Mouse (Mus musculus): ENCODE results near the gene Olfr1153. TPM values are rescaled to one million over a fixed set of nuclear protein-coding genes. Genes with fewer than 3 reads are reported as not detected.

The Olfr1153 gene
- polyA plus RNA-seq (2016; fragmentation: Nextera tagmentation; extraction: Ambion mirVana): not detected in 2 replicates

DNA sequence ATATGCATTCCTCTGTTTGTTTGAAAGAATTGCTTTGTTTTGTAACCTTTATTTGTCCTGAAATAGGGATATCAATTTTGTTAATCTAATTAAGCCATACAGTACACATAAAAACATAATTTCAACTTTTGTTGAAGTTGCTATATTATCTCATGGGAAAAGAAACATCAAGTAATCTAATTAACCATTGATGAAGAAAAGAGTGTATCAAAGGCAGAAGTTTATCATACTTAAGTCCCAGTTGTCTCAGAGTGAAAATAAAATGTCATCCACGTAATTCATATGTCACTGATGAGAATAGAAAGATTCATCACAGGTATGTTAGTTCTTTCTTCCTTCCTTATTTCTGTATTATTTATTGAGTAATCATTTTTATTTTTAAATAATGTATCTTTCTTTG lies at the start of gene Olfr1153:
Gene Olfr1153 (plus strand): TSS at position 301 of the 400 bp plus-strand sequence.
- no peak within 1 kb of the TSS for H3K27ac ChIP-seq (replicated peaks)
- no peaks in the 10 kb centered on the region for H3K36me3 ChIP-seq
- H3K4me1 ChIP-seq: no peaks in the 10 kb centered on the region
- H3K9me3 ChIP-seq (replicated peaks): peaks cover 4% of the 10 kb centered on the region; the same call in 1 of the 2 replicates
- H3K4me3 ChIP-seq: no peak within 1 kb of the TSS
- 79% methylated on average over 1 of the region's 1 CpGs for WGBS
- DNase-seq (ENCODE audit: low spot score): no peak
- no peaks in the 10 kb centered on the region for H3K27me3 ChIP-seq (ENCODE audit: low read depth, poor library complexity, severe bottlenecking)

- WGBS: 91% methylated on average over 1 of the region's 1 CpGs
- DNase-seq (ENCODE audit: low spot score): no peak
- no peak within 1 kb of the TSS for H3K4me3 ChIP-seq
- no peaks in the 10 kb centered on the region for H3K36me3 ChIP-seq
- H3K27me3 ChIP-seq (ENCODE audit: low read depth, poor library complexity, severe bottlenecking): no peaks in the 10 kb centered on the region
- H3K27ac ChIP-seq (replicated peaks): no peak within 1 kb of the TSS
- H3K9me3 ChIP-seq (replicated peaks): no peaks in the 10 kb centered on the region
- H3K4me1 ChIP-seq: no peaks in the 10 kb centered on the region
Measured at GRCm38 (mm10) chr2:87855562-87855961, 39.2 kb upstream of the Olfr1153 start, which contains the start of gene Olfr1151. Gene Olfr1151 (plus strand): TSS chr2:87855862.

DNA sequence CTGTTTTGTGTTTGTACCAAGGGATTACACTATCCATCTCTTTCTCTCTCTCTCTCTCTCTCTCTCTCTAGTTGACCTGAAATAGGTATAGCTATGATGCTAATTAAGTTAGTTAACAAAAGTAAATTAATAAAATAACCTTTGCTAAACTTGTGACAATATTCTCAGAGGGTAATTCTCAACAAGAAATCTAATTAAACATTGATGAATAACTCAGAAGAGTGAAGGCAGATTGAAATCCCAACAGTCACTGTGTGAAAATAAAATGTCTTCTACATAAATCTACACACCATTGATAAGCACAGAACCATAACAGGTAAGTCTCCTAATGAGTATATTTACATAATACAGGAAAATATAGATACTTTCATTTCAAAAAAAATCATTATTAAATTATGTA lies 28.6 kb upstream of the Olfr1153 start, which contains the start of gene Olfr1152:
Gene Olfr1152 (plus strand): TSS at position 301 of the 400 bp plus-strand sequence.
- no peak for DNase-seq (ENCODE audit: low spot score)
- Histone ChIP-seq H3K36me3 (no peaks in the 10 kb centered on the region), H3K27me3 (ENCODE audit: low read depth, poor library complexity, severe bottlenecking) (no peaks in the 10 kb centered on the region), H3K4me3 (no peak within 1 kb of the TSS), H3K9me3 (replicated peaks) (0 out of 2 replicates have a peak, but pooled peaks cover 4% of the 10 kb centered on the region), H3K27ac (replicated peaks) (no peak within 1 kb of the TSS), H3K4me1 (no peaks in the 10 kb centered on the region)

- H3K27me3 ChIP-seq (ENCODE audit: low read depth, poor library complexity, severe bottlenecking): no peaks in the 10 kb centered on the region
- H3K4me1 ChIP-seq: no peaks in the 10 kb centered on the region
- no peak within 1 kb of the TSS for H3K4me3 ChIP-seq
- DNase-seq (ENCODE audit: low spot score): no peak
- 91% methylated on average over 1 of the region's 1 CpGs for WGBS
- H3K9me3 ChIP-seq (replicated peaks): no peaks in the 10 kb centered on the region
- no peak within 1 kb of the TSS for H3K27ac ChIP-seq (replicated peaks)
- H3K36me3 ChIP-seq: no peaks in the 10 kb centered on the region
Measured at GRCm38 (mm10) chr2:87905066-87905465, 10.3 kb downstream of the Olfr1153 start, which contains the start of gene Olfr1154. Gene Olfr1154 (minus strand): TSS chr2:87905166.

DNA sequence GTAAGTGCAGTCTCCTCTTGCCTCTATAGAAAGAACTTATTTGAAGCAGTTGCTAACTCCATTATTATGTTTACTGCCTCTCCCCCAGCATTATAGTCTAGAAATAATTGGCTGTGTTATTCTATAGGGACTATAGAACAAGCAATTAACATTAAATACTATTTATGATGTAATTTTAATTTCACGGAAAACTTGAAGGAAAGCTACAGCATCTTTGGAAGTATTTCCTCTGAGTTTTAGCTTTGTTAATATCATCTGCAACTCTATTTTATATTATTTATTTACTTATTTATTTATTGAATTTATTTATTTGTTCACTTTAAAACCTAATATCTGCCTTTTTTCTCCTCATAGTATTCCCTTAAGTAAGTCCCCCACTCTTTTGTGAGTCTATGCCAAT lies 50.3 kb downstream of the Olfr1153 start, which contains the start of gene Olfr1155:
Gene Olfr1155 (minus strand): TSS at position 101 of the 400 bp plus-strand sequence.
- Histone ChIP-seq H3K36me3 (no peaks in the 10 kb centered on the region), H3K4me3 (no peak within 1 kb of the TSS), H3K4me1 (no peaks in the 10 kb centered on the region), H3K9me3 (replicated peaks) (no peaks in the 10 kb centered on the region), H3K27me3 (ENCODE audit: low read depth, poor library complexity, severe bottlenecking) (no peaks in the 10 kb centered on the region), H3K27ac (replicated peaks) (no peak within 1 kb of the TSS)
- 94% methylated on average over 1 of the region's 1 CpGs for WGBS
- DNase-seq (ENCODE audit: low spot score): no peak

Other genes starting within 250 kb of the Olfr1153 start
- gene Olfr1133, start 247.6 kb upstream of the Olfr1153 start, polyA plus RNA-seq (2016; fragmentation: Nextera tagmentation; extraction: Ambion mirVana): not detected in 2 replicates
- not detected in 2 replicates for gene Olfr1134, start 236.5 kb upstream of the Olfr1153 start, polyA plus RNA-seq (2016; fragmentation: Nextera tagmentation; extraction: Ambion mirVana)
- gene Olfr1135, start 221.3 kb upstream of the Olfr1153 start, polyA plus RNA-seq (2016; fragmentation: Nextera tagmentation; extraction: Ambion mirVana): not detected in 2 replicates
- gene Olfr1136, start 201.0 kb upstream of the Olfr1153 start, polyA plus RNA-seq (2016; fragmentation: Nextera tagmentation; extraction: Ambion mirVana): not detected in 2 replicates
- gene Olfr1137, start 181.8 kb upstream of the Olfr1153 start, polyA plus RNA-seq (2016; fragmentation: Nextera tagmentation; extraction: Ambion mirVana): not detected in 2 replicates
- not detected in 2 replicates for gene Olfr1138, start 155.0 kb upstream of the Olfr1153 start, polyA plus RNA-seq (2016; fragmentation: Nextera tagmentation; extraction: Ambion mirVana)
- gene Olfr1140, start 151.2 kb upstream of the Olfr1153 start, polyA plus RNA-seq (2016; fragmentation: Nextera tagmentation; extraction: Ambion mirVana): not detected in 2 replicates
- not detected in 2 replicates for gene Olfr1141, start 141.0 kb upstream of the Olfr1153 start, polyA plus RNA-seq (2016; fragmentation: Nextera tagmentation; extraction: Ambion mirVana)
- not detected in 2 replicates for gene Olfr152, start 115.5 kb upstream of the Olfr1153 start, polyA plus RNA-seq (2016; fragmentation: Nextera tagmentation; extraction: Ambion mirVana)
- gene Olfr1143, start 94.4 kb upstream of the Olfr1153 start, polyA plus RNA-seq (2016; fragmentation: Nextera tagmentation; extraction: Ambion mirVana): not detected in 2 replicates
- not detected in 2 replicates for gene Olfr1145, start 85.1 kb upstream of the Olfr1153 start, polyA plus RNA-seq (2016; fragmentation: Nextera tagmentation; extraction: Ambion mirVana)
- gene Olfr1148, start 64.4 kb upstream of the Olfr1153 start, polyA plus RNA-seq (2016; fragmentation: Nextera tagmentation; extraction: Ambion mirVana): not detected in 2 replicates
- not detected in 2 replicates for gene Olfr1150-ps1, start 51.0 kb upstream of the Olfr1153 start, polyA plus RNA-seq (2016; fragmentation: Nextera tagmentation; extraction: Ambion mirVana)
- not detected in 2 replicates for gene Olfr1151, start 39.1 kb upstream of the Olfr1153 start, polyA plus RNA-seq (2016; fragmentation: Nextera tagmentation; extraction: Ambion mirVana)
- gene Olfr1152, start 28.5 kb upstream of the Olfr1153 start, polyA plus RNA-seq (2016; fragmentation: Nextera tagmentation; extraction: Ambion mirVana): 0.01 and 0.02 TPM in 2 replicates
- gene Olfr1154, start 10.2 kb downstream of the Olfr1153 start, polyA plus RNA-seq (2016; fragmentation: Nextera tagmentation; extraction: Ambion mirVana): not detected in 2 replicates
- not detected in 2 replicates for gene Olfr1155, start 50.2 kb downstream of the Olfr1153 start, polyA plus RNA-seq (2016; fragmentation: Nextera tagmentation; extraction: Ambion mirVana)
- not detected in 2 replicates for gene Olfr1156, start 58.1 kb downstream of the Olfr1153 start, polyA plus RNA-seq (2016; fragmentation: Nextera tagmentation; extraction: Ambion mirVana)
- not detected in 2 replicates for gene Olfr1157, start 73.3 kb downstream of the Olfr1153 start, polyA plus RNA-seq (2016; fragmentation: Nextera tagmentation; extraction: Ambion mirVana)
- not detected in 2 replicates for gene Olfr74, start 79.7 kb downstream of the Olfr1153 start, polyA plus RNA-seq (2016; fragmentation: Nextera tagmentation; extraction: Ambion mirVana)
- not detected in 2 replicates for gene Olfr1158, start 95.2 kb downstream of the Olfr1153 start, polyA plus RNA-seq (2016; fragmentation: Nextera tagmentation; extraction: Ambion mirVana)
- gene Olfr1160, start 113.3 kb downstream of the Olfr1153 start, polyA plus RNA-seq (2016; fragmentation: Nextera tagmentation; extraction: Ambion mirVana): not detected in 2 replicates
- gene Olfr1161, start 127.8 kb downstream of the Olfr1153 start, polyA plus RNA-seq (2016; fragmentation: Nextera tagmentation; extraction: Ambion mirVana): not detected in 2 replicates
- not detected in 2 replicates for gene Olfr73, start 142.7 kb downstream of the Olfr1153 start, polyA plus RNA-seq (2016; fragmentation: Nextera tagmentation; extraction: Ambion mirVana)
- gene Olfr1162, start 156.2 kb downstream of the Olfr1153 start, polyA plus RNA-seq (2016; fragmentation: Nextera tagmentation; extraction: Ambion mirVana): not detected in 2 replicates
- not detected in 2 replicates for gene Olfr1163, start 176.9 kb downstream of the Olfr1153 start, polyA plus RNA-seq (2016; fragmentation: Nextera tagmentation; extraction: Ambion mirVana)
- gene Olfr1164, start 199.0 kb downstream of the Olfr1153 start, polyA plus RNA-seq (2016; fragmentation: Nextera tagmentation; extraction: Ambion mirVana): not detected in 2 replicates
- gene Olfr1166, start 233.3 kb downstream of the Olfr1153 start, polyA plus RNA-seq (2016; fragmentation: Nextera tagmentation; extraction: Ambion mirVana): not detected in 2 replicates

Data from midbrain, embryonic 10.5 days (tissue).